Mouse (Mus musculus) right cerebral cortex, adult 18-20 months (tissue): Measurements from ENCODE around the gene Dand5.

ENCODE experiments used
- DNase-seq: peaks from one replicate; pipeline ENCODE4 v3.0.0; 2022; ENCODE audit warnings: mixed read lengths

Dand5 gene

GRCm38 (mm10) chr8:84767221-84767620 lies 55.4 kb downstream of the Dand5 start:
- DNase-seq: no peak

GRCm38 (mm10) chr8:84766422-84766821 lies 56.2 kb downstream of the Dand5 start:
- DNase-seq: no peak

GRCm38 (mm10) chr8:84765629-84766028 lies 57.0 kb downstream of the Dand5 start:
- no peak for DNase-seq
